Mouse (Mus musculus) v-Abl transformed pro-B cells (cell line): ENCODE results near the gene Srcin1.

Experiments used
- in situ Hi-C, 2 experiments: fragments of 400-800 bp; cut with MboI; formaldehyde crosslinking; loops; one replicate each; pipeline ENCODE4 v1.15.1; 2025; ENCODE audit not compliant: unreplicated experiment in 2 of 2

Srcin1 gene

DNA sequence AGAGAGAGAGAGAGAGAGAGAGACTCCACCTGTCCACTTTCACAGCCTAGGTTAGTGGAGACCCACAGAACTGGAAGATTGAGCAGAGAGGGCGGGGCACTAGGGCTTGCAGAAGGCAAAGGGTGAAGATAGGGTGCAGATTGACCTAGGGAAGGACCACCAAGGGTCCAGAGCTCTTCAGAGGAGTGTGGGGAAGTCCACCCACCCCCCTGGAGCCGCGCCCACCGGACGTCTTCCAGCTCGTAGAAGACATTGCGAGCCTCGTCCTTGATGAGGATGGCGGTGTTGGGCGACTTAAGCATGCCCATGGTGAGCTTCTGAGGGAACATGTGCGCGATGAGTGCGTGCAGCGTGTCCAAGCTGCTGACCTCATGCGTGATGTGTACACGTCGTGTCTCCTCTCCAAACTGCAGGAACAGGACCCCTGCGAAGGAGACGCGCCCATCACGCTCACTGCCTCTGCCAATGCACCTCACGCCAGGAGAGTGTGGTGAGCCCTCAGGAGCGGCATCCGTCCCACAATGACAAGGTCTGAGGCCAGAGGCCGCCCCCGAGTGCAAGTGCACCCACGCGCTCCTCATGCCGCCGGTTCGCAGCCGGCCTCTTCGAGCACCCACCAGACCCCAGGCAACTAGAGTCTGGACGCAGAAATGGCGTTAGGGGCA, 39.8 kb downstream of the Srcin1 start:
- in situ Hi-C loops = loop anchor here in 1 of 2 experiments (10.0 kb wide), 1 partner anchor 89 kb away; the partner anchor contains the start of gene Epop

DNA sequence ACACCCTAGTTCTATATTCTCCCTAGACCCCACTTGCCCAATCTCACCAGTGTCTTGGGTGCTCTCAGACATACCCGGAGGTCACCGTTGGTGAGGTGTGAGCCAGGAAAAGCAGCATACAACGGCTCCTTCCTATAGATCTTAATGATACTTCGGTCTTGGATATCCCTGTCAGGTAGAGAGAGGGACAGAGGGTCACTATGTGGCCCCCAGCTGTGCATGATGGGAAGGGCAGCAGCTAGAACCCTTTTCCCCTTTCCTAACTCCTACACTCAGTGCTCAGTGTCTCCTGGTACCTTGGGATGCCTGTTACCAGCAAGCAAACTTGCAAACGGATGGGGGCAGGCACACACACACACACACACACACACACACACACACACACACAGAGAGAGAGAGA, 40.3 kb downstream of the Srcin1 start:
- in situ Hi-C loops = loop anchor here in 1 of 2 experiments (10.0 kb wide), 1 partner anchor 89 kb away; the partner anchor contains the start of gene Epop

DNA sequence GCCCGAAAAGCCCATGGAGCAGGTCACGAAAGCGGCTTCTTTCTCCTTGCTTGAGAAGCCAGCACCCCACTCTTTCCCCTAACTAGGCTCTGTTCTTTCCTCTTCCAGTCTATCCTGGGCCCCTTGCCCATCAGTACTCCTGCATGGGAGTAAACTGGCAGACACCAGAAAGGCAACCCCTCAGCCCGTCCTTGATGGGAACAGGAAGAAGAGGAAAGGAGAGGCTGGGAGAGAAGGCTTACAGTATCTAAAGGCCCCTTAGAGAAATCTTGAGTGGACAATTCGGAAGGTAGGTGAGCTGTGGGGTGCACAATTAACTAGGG, 40.7 kb downstream of the Srcin1 start:
- in situ Hi-C loops = loop anchor here in 1 of 2 experiments (10.0 kb wide), 1 partner anchor 90 kb away; the partner anchor contains the start of gene Epop

DNA sequence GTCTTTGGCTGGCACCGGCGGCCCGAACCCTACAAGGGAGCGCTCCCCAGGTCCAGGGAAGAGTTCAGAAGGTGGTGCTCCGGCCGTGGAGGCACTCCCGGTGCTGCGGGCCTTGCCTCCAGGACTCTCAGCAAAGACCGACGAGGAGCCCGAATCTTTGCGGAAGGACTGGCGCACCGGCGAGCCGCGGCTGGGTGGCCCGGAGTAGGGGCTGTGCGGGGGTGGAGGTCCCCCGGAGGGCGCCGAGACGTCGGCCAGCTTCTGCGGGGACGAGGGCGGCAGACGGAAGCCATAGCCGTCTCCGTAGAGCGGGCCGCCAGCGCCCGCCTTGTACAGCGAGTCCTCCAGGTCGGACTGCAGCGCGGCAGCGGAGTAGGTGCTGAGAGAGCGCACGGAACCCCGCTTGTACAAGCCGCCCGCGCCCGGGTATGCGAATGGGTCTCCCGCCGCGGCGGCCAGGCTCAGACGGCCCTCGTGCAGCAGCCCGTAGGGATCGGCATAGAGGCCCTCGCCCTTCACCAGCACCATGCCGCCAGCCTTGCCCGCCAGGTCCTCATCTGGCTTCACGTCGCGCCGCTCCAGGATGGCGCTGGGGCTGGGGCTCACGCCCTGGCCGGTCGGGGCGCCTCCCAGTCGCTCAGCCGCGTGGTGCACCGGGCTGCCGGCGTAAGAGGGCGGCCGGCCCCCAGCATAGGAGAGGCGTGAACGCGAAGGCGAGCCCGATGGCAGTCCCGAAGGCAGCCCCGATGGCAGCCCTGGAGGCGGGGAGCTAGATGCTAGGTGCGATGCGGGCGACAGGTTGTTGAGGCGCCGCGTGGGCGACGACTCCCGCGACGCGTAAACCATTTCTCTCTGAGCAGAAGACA, 41.3 kb downstream of the Srcin1 start:
- in situ Hi-C loops = loop anchor here in 1 of 2 experiments (10.0 kb wide), 1 partner anchor 90 kb away; the partner anchor contains the start of gene Epop

DNA sequence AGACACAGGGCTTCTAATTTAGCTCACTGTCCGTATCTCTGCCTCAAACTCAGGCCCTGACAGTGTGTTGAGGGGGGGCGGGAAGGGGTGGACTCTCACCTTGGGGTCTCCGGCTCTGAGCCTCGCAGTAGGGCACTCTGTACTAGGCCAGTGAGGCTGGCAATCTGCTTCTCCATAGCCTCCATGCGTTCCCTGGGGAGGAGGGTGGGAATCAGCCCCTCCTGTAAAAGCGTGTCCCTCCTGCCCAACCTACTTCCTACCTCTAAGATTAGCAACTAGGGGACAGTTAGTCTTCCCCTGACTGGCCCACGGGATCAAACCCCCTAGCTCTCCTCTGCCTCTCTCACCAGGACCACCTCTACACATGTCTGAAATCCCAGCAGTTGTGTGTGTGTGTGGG, 42.3 kb downstream of the Srcin1 start:
- in situ Hi-C loops = loop anchor here in 1 of 2 experiments (10.0 kb wide), 1 partner anchor 91 kb away; the partner anchor contains the start of gene Epop

DNA sequence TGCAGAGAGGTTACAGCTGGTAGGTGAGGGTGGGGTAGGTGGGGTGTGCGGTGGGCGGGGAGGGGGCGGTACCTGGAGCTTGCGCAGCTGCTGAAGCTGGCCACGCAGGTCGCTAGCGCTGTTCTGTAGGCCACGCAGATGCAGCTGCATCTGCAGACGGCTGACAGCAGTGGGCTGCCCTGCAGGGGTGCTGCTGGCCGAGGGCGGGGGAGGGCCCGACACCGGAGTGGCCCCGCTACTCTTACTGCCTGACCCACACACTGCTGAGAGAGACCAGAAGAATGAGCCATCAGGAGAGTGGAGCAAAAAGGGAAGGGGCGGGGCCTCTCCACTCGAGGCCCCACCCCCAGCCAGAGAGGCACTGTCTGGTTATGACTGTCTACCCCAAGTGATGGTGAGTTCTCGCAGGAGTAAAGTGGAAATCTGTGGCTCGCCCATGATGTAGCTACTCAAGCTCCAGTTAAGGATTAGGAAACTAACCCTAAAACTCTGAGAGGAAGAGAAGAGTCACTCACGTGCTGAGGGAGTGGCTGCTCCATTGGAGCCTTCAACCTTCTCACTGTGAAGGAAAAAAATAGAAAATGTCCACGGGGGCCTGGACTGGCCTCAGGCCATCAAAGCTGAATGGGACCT, 42.9 kb downstream of the Srcin1 start:
- in situ Hi-C loops = loop anchor here in 1 of 2 experiments (10.0 kb wide), 1 partner anchor 92 kb away; the partner anchor contains the start of gene Epop

DNA sequence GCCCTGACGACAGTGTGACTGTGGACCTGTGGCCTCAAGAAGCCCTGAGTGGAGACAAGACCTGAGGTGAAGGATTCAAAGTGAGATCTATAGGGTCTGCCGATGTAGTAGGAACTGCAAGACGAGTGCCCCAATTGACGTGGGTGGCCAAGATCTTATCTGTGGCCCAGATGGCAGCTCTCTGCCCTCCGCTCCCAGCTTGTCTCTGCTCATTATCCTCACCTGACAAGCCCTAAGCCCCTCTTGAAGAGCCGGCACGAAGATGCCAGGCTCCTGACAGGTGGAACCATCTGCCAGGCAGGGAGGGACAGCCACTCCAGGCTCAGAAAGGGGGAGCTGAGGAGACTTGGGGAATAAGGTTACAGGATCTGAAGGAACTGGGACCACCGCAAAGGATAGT, 43.6 kb downstream of the Srcin1 start:
- in situ Hi-C loops = loop anchor here in 1 of 2 experiments (10.0 kb wide), 1 partner anchor 92 kb away; the partner anchor contains the start of gene Epop

DNA sequence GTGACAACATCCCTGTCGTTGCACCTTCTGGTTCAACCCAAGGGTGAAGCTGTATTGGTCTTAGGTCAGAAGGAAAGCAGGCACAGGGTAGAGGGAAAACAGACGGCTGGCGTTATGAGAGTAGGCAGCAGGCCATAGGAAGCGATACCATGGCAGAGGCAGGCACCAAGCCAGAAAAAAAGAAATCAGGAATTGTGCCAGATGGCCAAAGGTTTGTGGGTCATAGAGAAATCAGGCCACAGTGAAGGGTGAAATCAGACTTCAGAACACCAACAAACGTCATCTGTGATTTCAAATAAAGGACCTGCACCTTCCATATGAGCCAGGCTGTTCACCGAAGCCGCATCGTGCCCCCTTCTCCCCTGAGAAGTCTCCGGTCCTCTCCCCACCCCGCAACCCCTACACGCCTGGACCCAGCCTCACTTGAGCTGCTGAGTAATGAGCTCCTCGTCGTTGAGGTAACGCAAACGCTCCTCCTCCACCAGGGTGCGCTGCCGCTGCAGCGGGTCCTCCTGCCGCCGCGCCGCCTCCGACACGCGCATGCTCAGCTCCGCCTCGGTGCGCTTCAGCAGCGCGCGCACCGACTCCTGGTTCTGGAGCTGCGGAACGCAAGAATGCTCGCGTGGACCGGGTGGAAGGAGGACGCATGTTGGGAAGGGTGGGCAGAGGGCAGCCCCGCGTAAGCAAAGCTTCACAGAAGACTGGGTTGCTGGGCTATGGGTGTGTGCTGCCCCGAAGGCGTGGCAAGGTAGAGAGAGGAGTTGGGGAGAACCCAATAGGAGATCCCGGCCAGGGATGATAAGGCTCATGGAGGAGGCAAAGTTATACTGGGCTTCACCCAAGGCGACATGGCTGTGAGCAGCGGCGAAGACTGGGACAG, 44.4 kb downstream of the Srcin1 start:
- in situ Hi-C loops = loop anchor here in 1 of 2 experiments (10.0 kb wide), 1 partner anchor 93 kb away; the partner anchor contains the start of gene Epop

DNA sequence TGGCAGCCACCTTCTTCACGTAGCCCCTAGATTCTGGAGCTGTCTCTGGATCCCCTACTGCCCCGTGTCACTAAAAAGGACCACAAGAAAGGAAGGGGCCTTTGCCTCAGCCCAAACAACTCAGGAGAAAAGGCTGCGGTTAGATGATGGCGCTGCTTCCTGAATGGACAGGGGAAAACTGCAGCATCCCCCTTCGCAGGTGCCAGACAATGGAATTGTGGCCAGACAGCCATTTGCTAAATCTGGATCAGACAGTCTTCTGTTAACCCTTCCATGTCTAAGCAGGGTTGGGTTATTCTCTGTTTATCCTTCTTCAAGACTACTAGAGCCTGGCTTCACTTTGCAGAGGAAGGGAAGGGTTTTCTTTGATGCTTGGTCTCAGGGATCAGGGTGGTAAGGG, 45.0 kb downstream of the Srcin1 start:
- in situ Hi-C loops = loop anchor here in 1 of 2 experiments (10.0 kb wide), 1 partner anchor 94 kb away; the partner anchor contains the start of gene Epop

DNA sequence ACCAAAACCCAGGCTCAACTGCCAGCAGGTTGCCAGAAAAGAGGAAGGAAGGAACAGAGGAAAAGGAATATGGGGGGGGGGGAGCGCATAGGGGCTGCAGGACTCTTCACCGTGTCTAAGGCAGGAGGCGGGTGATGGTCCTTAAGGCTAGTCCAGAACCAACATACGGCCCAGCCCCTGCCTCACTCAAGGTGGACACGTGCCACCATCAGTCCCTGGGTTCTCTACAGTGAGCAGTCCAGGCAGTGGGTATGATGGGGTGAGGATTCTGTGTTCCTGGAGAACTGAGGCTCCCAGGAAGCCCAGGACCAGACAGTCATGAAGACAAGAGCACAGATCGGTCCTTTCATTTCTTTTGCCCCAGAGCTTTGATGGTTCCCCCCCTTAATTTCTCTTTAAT, 45.9 kb downstream of the Srcin1 start:
- in situ Hi-C loops = loop anchor here in 1 of 2 experiments (10.0 kb wide), 1 partner anchor 95 kb away; the partner anchor contains the start of gene Epop

DNA sequence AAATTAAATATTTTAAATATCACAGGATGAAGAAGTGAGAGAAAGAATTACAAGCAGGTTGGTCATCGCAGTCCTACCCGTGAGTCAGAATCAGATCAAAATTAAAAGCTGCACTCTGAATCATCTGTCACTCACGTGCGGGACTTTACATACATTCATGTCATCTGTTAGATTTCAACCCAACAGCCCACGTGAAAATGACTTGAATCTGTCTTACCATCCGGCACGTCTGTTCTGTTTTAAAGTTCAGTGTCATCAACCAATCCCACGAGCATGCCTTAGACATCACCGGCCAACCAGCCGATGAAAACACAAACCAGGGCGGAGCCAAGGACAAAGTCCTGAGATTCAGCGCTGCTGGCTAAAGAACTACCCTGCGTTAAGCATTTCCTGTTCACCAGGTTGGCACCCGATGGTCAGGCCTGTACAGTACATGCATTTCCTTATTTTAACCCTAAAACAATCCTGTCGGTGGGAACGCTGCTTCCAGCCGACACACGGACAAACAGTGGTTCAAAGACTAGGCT, 47.6 kb downstream of the Srcin1 start:
- in situ Hi-C loops = no loop called here

DNA sequence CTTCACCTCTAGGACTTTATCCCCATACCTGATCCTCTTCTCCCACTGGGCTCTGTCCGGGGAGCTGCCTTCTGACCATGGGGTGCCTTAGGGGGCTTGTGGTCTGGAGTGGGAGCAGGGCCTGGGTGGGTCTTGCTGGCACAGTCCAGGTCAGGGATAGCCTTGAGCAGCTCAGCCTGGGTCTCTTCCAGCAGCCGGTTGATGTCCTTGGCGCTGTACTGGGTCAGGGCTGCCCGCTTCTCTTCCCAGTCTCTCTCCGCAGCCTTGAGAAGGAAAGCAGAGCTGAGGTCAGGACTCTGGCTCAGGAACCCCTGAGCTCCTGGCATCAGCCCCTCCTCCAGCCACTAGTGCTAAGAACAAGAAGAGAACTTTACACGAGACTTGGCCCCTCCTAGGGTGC, 50.7 kb downstream of the Srcin1 start:
- in situ Hi-C loops = no loop called here

DNA sequence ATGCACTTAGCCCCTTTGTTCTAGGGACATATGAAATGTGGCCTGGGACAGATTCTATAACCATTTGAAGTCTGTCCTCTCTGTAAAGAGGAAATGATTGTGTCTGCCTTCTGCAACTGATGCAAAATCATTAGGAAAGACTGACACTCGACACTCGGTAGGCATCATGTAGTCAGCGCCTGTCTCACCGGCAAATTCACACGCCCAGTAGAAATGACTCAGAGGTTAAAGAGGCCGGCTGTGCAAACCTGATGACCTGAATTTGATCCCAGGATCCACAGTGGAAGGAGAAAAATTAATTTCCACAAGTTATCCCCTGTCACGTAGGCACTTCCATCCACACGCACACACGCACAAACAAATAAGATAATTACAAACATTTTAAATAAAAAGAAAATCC, 51.7 kb downstream of the Srcin1 start:
- in situ Hi-C loops = loop anchor here in 1 of 2 experiments (25.0 kb wide), 1 partner anchor 788 kb away; no protein-coding TSS in a partner anchor

DNA sequence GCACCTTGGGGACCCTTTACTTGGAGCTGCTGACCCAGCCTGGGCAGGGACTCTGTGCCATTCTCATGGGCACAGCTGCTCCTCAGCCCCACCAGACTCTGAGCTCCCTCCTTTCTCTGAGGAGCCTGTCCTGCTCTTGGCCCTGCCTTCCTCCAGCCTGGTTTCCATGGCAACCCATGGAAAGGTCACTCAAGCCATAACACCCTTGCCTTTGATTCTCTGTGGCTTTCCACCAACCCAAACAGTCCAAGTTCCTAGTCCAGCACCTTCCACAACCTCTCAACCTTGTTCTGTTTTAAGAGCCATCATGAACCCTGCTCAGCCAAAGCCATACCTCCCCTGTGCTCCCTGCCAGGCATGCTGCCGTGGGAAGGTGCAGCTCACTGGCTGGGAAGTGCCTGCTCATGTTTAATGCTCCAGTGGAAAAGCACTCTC, 52.1 kb downstream of the Srcin1 start:
- in situ Hi-C loops = loop anchor here in 1 of 2 experiments (25.0 kb wide), 1 partner anchor 788 kb away; no protein-coding TSS in a partner anchor

DNA sequence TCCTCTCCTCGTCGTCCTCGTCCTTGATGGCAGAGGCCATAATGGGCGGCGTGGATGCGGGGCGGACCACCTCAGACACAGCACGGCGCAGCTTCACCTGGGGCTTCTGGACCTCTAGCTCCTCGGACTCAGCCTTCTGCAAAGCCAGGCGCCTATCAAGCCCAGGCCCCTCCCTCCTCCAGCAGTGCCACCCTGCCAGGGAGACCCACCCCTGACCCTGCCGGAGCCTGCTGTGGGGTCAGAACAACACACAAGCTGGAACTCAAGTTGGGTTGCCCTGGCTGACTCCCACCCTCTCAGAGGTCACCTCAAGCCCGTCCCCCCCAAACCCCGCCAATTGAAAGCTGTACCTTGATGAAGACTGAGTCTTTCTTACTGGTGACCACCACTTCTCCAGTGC, 52.9 kb downstream of the Srcin1 start:
- in situ Hi-C loops = loop anchor here in 1 of 2 experiments (25.0 kb wide), 1 partner anchor 789 kb away; no protein-coding TSS in a partner anchor

DNA sequence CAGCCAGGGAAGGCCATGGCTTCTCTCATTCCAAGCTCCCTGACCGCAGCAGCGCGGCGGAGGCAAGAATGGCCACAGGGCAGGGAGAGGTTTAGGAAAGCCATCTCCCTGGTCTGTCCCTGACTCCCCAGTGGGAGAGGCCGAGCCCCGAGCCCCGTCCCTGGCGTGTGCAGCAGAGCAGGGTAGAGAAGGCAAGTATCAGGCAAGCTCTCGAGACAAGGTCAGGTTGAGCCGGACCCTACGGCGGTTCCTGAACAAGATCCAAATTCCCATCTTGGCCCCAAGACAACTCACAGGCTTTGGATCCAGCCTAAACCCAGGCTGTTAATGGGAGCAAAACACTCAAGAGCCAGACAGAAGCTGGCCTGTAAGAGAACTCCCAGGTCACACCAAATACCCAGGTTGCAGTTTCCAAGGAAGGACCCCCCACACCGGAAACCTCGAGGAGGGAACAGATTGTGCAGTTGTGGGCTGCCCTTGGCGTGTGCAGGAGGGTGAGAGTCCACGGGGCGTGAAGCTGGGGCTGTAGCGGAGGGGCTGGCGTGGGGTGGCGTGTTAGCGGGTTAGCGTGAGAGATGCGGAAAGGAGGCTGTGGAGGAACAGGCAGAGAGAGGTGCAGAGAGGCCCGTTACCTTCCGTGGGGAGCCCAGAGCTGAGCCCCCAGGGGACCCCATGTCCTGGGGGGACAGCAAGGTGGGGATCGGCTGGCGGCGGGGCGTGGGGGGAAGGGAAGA, 54.1 kb downstream of the Srcin1 start:
- in situ Hi-C loops = loop anchor here in 1 of 2 experiments (25.0 kb wide), 1 partner anchor 790 kb away; no protein-coding TSS in a partner anchor

DNA sequence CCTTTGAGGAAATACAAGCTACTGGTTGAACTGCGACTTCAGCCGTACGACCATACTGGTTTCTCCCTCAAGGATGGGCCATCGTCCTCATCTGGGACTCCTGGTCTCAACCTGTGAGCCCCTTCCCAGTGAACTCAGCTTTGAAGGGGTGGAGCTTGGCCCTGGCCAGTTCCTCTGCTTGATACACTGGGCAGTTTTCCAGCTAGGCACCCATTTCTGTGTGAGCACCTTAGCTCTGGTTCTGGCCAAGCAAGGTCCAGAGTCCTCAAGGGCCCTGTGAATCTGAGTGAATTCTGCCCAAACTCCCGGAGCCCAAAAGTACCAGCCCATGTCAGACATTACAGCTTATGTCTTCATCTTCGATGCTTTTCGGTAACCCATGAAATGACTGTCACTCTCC, 55.4 kb downstream of the Srcin1 start:
- in situ Hi-C loops = loop anchor here in 1 of 2 experiments (25.0 kb wide), 1 partner anchor 792 kb away; no protein-coding TSS in a partner anchor

DNA sequence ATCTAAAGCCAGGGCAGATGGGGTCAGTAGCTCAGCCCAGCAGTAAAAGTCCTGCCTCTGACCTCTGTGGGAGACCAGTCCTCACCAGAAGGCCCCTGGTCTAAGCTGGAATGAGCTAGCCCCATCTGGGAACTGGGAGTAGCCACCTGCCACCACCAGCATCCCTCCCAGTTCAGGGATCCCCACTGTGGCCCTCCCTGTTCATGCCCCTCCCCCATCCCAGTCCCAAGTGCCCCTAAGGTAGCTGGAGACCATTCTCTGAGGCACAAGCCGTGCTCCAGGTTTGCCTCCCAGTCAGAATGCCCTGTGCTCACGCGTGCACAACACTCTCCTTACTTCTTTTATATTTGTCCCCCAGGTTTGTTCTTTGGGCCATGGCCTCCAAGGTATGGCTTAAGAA, 62.9 kb downstream of the Srcin1 start:
- in situ Hi-C loops = loop anchor here in 1 of 2 experiments (25.0 kb wide), 1 partner anchor 799 kb away; no protein-coding TSS in a partner anchor
